Mouse (Mus musculus): ENCODE results near the gene Cd244a. TPM values are rescaled to one million over a fixed set of nuclear protein-coding genes. Genes with fewer than 3 reads are reported as not detected.

Gene Cd244a
- total RNA-seq, 2 experiments from 2014 or later, result 6.1 to 6.5 TPM

DNA sequence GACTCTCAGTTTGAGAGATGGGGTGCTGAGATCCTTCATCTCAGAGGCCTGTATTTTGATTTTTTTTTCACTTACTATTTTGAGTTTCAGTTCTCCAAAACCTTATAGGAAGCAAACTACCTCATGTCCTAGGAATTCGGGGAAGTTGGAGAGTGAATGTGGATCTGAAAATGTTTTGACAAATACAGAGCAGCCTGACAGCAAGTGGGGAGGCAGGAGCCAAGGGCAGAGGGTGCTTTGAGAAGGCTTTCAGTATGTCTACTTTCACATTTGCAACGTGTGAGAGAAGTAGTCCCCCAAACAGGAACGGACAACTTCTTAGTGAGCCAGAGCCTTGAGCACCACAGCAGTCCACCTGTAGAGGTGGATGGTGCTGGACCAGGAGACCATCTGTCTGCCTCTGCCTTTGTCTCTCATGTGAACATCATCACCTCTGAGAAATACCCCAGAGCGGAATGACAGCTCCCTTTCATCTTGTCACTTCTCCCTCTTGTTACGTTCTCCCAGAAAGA lies 87.5 kb downstream of the Cd244a start:
- ATAC-seq (replicated peaks; ENCODE audit: poor library complexity), result peak; percentile 19; the same call in 1 of the 2 replicates

DNA sequence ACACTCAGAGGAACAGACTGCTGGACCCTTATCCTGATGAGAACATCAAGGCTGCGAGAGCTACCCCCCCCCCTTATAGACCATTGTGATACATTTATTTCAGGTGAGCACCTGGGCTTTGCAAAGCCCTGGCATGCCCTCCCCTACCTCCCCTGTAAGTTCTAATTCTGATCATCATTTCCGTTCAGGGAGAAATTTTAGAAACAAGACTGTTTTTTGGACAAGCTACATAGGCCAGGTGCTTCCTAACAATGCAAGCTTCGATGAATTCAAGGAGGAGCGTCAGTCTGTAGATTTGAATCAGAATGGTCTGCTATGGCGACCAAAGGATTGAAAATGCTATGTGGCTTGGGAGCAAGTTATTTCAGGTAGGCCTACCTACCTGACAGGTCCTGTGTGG lies 88.7 kb downstream of the Cd244a start:
- ATAC-seq (replicated peaks; ENCODE audit: poor library complexity), result no peak

DNA sequence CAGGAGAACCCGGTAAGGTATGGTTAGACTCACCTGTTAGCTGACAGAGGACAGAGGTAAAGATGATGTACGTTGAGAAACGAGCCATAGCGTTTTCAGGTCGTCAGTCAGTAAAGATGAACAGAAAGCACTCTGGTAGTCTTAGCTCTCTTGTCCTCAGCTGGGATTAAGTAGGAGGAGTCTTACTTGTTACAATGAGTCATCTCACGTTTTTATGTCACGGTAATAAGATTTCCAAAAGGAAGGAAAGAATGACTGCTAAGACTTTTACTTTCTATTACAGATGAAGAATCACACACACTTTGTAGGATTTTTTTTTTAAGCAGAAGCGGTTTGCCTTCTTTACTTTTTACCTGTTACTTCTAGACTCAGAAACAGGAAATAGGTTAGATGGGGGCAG lies 89.8 kb downstream of the Cd244a start:
- 0 out of 2 replicates have a peak, but pooled peaks have one; percentile 17 for ATAC-seq (replicated peaks; ENCODE audit: poor library complexity)

DNA sequence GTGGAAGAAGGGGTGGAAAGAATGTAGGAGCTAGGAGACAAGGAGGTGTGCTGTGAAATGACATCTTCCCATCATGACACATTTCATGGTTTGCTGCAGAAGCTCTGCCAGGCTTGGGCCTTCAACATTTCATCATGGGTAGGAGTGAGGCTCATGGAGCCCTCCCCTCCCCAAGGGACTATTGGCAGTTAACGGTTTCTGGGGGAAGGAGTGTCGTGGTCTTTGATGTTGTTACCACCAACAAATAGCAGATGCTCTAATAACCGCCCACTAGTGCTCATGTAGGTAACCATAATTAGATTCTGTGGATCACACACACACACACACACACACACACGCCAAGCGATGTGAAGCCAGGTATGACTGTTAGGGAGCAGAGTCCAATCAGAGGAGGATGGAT lies 93.7 kb downstream of the Cd244a start, which contains the start of gene Slamf7:
Slamf7 (minus strand) TSS at position 302 of the 400 bp plus-strand sequence.
- no peak for ATAC-seq (replicated peaks; ENCODE audit: poor library complexity)

DNA sequence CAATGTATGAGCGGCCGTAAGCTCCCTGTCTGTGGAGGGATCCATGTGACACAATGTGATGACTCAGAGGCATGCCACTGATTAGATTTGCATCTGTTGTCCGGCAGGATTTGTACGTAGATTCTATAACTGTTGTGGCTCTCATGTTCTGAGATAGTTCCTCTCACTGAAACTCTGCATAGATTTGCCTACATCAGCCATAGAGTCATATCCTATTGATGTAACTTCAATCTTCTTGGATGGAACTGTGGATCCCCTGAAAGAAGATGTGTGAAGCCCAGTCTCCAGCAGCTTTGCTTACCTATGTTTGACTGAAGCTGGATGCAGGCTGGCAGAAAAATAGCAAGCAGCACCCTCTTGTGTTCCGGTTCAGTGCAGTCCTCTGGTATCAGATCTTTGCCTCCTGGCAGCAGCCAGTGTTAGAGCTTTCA lies 99.6 kb downstream of the Cd244a start:
- ATAC-seq (replicated peaks; ENCODE audit: poor library complexity), result no peak

Other genes with a start within 250 kb of the Cd244a start
- gene Dedd, start 230.0 kb upstream of the Cd244a start, total RNA-seq (2015), result 24.6 and 25.4 TPM in 2 replicates
- 11.6 and 18.6 TPM in 2 replicates for gene Dedd, start 230.0 kb upstream of the Cd244a start, total RNA-seq (2017)
- gene Nit1, start 213.5 kb upstream of the Cd244a start, total RNA-seq (2015), result 7.6 and 9.8 TPM in 2 replicates
- 31.7 and 34.1 TPM in 2 replicates for gene Nit1, start 213.5 kb upstream of the Cd244a start, total RNA-seq (2017)
- gene Pfdn2, start 213.5 kb upstream of the Cd244a start, total RNA-seq (2015), result 50.2 and 52.3 TPM in 2 replicates
- 35.5 and 52.3 TPM in 2 replicates for gene Pfdn2, start 213.5 kb upstream of the Cd244a start, total RNA-seq (2017)
- 0.96 TPM in 1 of 2 replicates, not detected in the other for gene Klhdc9, start 198.4 kb upstream of the Cd244a start, total RNA-seq (2015)
- gene Klhdc9, start 198.4 kb upstream of the Cd244a start, total RNA-seq (2017), result 0.33 and 0.71 TPM in 2 replicates
- 0.15 and 0.49 TPM in 2 replicates for gene Nectin4, start 189.1 kb upstream of the Cd244a start, total RNA-seq (2015)
- gene Nectin4, start 189.1 kb upstream of the Cd244a start, total RNA-seq (2017), result 0.37 and 0.84 TPM in 2 replicates
- gene Arhgap30, start 170.2 kb upstream of the Cd244a start, total RNA-seq (2015), result 30.2 and 31.7 TPM in 2 replicates
- 68.0 and 70.5 TPM in 2 replicates for gene Arhgap30, start 170.2 kb upstream of the Cd244a start, total RNA-seq (2017)
- 16.3 and 17.1 TPM in 2 replicates for gene Usf1, start 147.9 kb upstream of the Cd244a start, total RNA-seq (2015)
- gene Usf1, start 147.9 kb upstream of the Cd244a start, total RNA-seq (2017), result 61.3 and 64.3 TPM in 2 replicates
- 0.42 and 0.67 TPM in 2 replicates for gene Tstd1, start 140.3 kb upstream of the Cd244a start, total RNA-seq (2015)
- 1.9 and 3.8 TPM in 2 replicates for gene Tstd1, start 140.3 kb upstream of the Cd244a start, total RNA-seq (2017)
- 0.15 and 0.44 TPM in 2 replicates for gene F11r, start 121.7 kb upstream of the Cd244a start, total RNA-seq (2015)
- 0.68 TPM in 1 of 2 replicates, not detected in the other for gene F11r, start 121.7 kb upstream of the Cd244a start, total RNA-seq (2017)
- 5.1 and 5.8 TPM in 2 replicates for gene Alyref2, start 55.7 kb upstream of the Cd244a start, total RNA-seq (2015)
- 9.1 and 10.8 TPM in 2 replicates for gene Alyref2, start 55.7 kb upstream of the Cd244a start, total RNA-seq (2017)
- not detected in 2 replicates for gene Itln1, start 23.9 kb upstream of the Cd244a start, total RNA-seq (2015)
- gene Itln1, start 23.9 kb upstream of the Cd244a start, total RNA-seq (2017), result not detected in 2 replicates
- 18.9 and 20.7 TPM in 2 replicates for gene Ly9, start 48.2 kb downstream of the Cd244a start, total RNA-seq (2015)
- 29.4 and 30.0 TPM in 2 replicates for gene Ly9, start 48.2 kb downstream of the Cd244a start, total RNA-seq (2017)
- gene Slamf7, start 93.8 kb downstream of the Cd244a start, total RNA-seq (2015), result 0.59 and 2.3 TPM in 2 replicates
- gene Slamf7, start 93.8 kb downstream of the Cd244a start, total RNA-seq (2017), result 0.30 and 1.7 TPM in 2 replicates
- gene Cd48, start 122.8 kb downstream of the Cd244a start, total RNA-seq (2015), result 232 and 271 TPM in 2 replicates
- 103 and 113 TPM in 2 replicates for gene Cd48, start 122.8 kb downstream of the Cd244a start, total RNA-seq (2017)
- 0.73 and 0.77 TPM in 2 replicates for gene Slamf1, start 207.9 kb downstream of the Cd244a start, total RNA-seq (2015)
- gene Slamf1, start 207.9 kb downstream of the Cd244a start, total RNA-seq (2017), result 0.29 and 0.41 TPM in 2 replicates